Mouse (Mus musculus): Measurements from ENCODE around the gene Fam219a. TPM values are rescaled to one million over a fixed set of nuclear protein-coding genes. Genes with fewer than 3 reads are reported as not detected.

The Fam219a gene
- polyA plus RNA-seq (2012; rRNA removed) = 15.4 and 24.4 TPM in 2 replicates

DNA sequence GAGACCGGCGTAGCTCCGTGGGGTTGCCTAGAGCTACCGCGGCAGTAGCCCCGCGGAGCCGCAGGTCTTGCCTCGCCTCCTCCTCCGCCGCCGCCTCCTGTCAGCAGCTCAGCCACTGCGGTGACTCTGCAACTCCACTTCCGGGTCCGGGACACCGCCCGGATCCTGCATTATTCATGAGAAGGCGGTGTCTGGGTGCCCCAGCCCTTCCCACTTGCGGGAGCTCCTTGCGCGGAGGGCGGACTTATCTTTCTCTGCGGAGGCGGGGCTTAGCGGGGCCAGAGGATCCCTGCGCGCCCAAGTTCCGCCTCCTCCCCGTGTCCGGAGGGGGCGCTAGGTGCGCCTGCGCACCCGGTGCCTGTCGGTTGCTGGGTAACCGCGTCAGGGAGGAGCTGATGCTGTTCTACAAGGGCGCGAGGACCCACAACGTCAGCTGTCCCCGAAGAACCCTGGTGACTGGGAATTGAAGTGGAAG is at the start of gene Fam219a, which contains the start of gene Dnaic1:
Fam219a (minus strand) TSS at position 128 of the 475 bp plus-strand sequence.
Dnaic1 (plus strand) TSS at position 365 of the 475 bp plus-strand sequence.

DNA sequence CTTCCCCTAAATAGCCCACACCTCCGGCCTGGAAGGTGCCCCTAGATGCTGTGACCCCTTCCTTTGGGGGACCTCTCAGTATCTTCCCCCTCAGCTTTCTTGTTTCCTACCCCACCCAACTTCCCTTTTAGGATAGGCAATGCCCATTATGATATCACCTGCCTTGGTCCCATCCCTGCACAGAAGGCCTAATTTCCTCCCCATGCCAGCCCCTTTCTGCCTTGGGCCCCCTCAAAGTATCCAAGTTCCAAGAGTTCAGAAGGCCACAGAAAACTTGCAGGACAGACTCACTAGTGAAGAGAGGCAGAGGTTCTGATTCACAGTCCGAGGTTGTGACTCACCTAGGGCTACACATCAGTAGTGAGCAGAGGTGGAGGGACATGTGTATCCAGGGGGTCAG is 52.1 kb downstream of the Fam219a start, which contains the start of gene 1110017D15Rik:
1110017D15Rik (minus strand) TSS at position 101 of the 400 bp plus-strand sequence.

DNA sequence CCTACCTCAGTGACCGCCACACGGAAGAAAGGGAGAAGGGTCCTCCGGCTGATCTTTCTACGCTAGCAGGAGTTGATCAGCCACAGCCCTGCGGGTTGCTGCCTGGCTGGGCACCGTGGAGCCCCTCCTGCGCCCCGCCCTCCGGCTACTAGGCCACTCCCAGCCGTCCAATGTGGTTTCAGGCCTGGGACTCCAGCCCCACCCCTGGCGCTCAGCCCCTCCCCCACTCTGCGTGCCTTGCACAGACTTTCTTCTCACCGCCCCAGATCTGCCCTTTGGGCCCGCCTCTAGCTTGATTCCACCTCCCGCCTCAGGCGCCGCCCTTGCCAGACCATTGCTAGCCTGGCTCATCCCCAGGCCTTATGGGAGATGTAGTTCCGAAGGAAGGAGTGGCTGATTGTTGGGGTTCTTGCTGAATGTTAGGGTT is 66.3 kb downstream of the Fam219a start, which contains the start of gene AI464131:
AI464131 (minus strand) TSS at position 91 of the 427 bp plus-strand sequence.

Other genes starting within 250 kb of the Fam219a start
- gene Ubap1, start 220.5 kb downstream of the Fam219a start, polyA plus RNA-seq (2012; rRNA removed) = 8.7 and 11.2 TPM in 2 replicates
- 0.16 and 0.18 TPM in 2 replicates for gene Kif24, start 104.7 kb downstream of the Fam219a start, polyA plus RNA-seq (2012; rRNA removed)
- 1.6 and 3.0 TPM in 2 replicates for gene Nudt2, start 104.4 kb downstream of the Fam219a start, polyA plus RNA-seq (2012; rRNA removed)
- 3.1 and 4.9 TPM in 2 replicates for gene AI464131, start 66.5 kb downstream of the Fam219a start, polyA plus RNA-seq (2012; rRNA removed)
- 0.37 and 0.47 TPM in 2 replicates for gene 1110017D15Rik, start 52.2 kb downstream of the Fam219a start, polyA plus RNA-seq (2012; rRNA removed)
- 14.8 and 21.6 TPM in 2 replicates for gene Dnaic1, start 237 bp upstream of the Fam219a start, polyA plus RNA-seq (2012; rRNA removed)
- 37.6 and 69.1 TPM in 2 replicates for gene Enho, start 70.8 kb upstream of the Fam219a start, polyA plus RNA-seq (2012; rRNA removed)
- gene Cntfr, start 127.6 kb upstream of the Fam219a start, polyA plus RNA-seq (2012; rRNA removed) = 5.9 and 7.8 TPM in 2 replicates
- gene Il11ra1, start 130.5 kb upstream of the Fam219a start, polyA plus RNA-seq (2012; rRNA removed) = 93.9 and 97.7 TPM in 2 replicates
- 29.8 and 44.5 TPM in 2 replicates for gene Rpp25l, start 144.0 kb upstream of the Fam219a start, polyA plus RNA-seq (2012; rRNA removed)
- gene Dctn3, start 153.6 kb upstream of the Fam219a start, polyA plus RNA-seq (2012; rRNA removed) = 33.7 and 36.5 TPM in 2 replicates
- gene Arid3c, start 161.6 kb upstream of the Fam219a start, polyA plus RNA-seq (2012; rRNA removed) = not detected in 2 replicates
- 39.5 and 40.0 TPM in 2 replicates for gene Galt, start 185.7 kb upstream of the Fam219a start, polyA plus RNA-seq (2012; rRNA removed)
- gene Sigmar1, start 186.6 kb upstream of the Fam219a start, polyA plus RNA-seq (2012; rRNA removed) = 38.6 and 40.6 TPM in 2 replicates
- 28.4 and 32.1 TPM in 2 replicates for gene Ccl27a, start 204.7 kb upstream of the Fam219a start, polyA plus RNA-seq (2012; rRNA removed)